Mouse (Mus musculus): ENCODE measurements at regions not wholly inside any gene's neighbourhood (a gene's known extent, or its start where the extent isn't known, plus 50 kb on each side); places are given as distances from the start of the nearest gene placed in this dataset.

DNA sequence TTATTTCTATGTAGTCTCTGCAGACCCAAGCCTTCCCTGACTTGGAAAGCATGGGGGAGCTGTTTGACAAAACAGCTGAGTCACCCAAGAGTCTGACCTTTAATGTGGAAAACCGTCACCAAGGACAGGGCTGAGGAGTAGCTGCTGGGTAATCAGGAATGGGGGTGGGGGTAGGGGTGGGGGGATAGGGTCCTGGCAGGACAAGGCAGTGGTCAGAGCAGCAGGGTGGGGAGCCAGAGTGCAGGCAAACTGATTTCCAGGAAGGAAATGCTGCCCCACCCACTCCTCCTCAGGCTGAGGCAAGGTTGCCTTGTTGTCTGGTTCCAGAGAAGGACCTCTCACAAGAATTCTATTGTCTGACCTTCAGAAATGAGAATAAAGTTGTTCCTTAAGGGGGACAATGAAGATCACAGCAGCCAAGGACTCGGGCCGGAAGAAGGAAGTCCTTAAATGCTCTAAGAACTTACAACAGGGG is 266.6 kb downstream of the Plpp3 start:
- H3K36me3 ChIP-seq (replicated peaks; ENCODE audit: control insufficient read depth, insufficient read depth, low read depth, low read length), result no peaks in the 10 kb centered on the region
- no peak overlapping the region for H3K27ac ChIP-seq (replicated peaks; ENCODE audit: low read depth, low read length)
- WGBS, result 71% methylated on average over 3 of the region's 3 CpGs
- H3K4me2 ChIP-seq (ENCODE audit: low read depth, low read length), result no peak overlapping the region
- H3K9me3 ChIP-seq (replicated peaks; ENCODE audit: control insufficient read depth, low read length), result no peaks in the 10 kb centered on the region
- no peak overlapping the region for H3K9ac ChIP-seq (replicated peaks; ENCODE audit: low read length)
- DNase-seq (ENCODE audit: low spot score), result no peak
- no peaks in the 10 kb centered on the region for H3K27me3 ChIP-seq (ENCODE audit: control insufficient read depth, insufficient read depth, low read length)
- no peaks in the 10 kb centered on the region for H3K4me1 ChIP-seq (ENCODE audit: control insufficient read depth, insufficient read depth, low read length)
- no peak overlapping the region for H3K4me3 ChIP-seq (ENCODE audit: low read depth, low read length)
- no peak for ATAC-seq (replicated peaks; ENCODE audit: insufficient number of reproducible peaks, low FRiP score, low TSS enrichment, low read depth)

DNA sequence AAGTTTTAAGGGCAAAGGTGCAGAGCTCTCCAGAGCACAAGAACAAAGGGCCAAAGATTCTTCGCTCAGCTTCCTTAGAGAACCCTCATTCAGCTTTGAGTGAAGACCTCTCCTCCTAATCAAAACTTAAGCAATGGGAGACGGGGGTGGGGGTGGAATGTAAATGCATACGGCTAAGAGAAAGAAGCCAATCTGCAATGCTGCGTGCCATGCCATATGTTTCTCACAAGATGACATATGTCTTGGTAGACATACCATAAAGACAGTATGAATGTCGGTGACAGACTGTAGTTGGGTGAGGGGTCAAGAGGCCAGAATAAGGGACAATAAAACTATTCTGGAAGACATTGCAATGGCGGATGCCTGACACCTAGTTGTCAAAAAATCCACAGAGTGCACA is 267.9 kb downstream of the Plpp3 start:
- WGBS, result 56% methylated on average over 6 of the region's 6 CpGs
- Histone ChIP-seq H3K4me2 (ENCODE audit: low read depth, low read length) (no peak overlapping the region), H3K4me3 (ENCODE audit: low read depth, low read length) (no peak overlapping the region), H3K27ac (replicated peaks; ENCODE audit: low read depth, low read length) (no peak overlapping the region), H3K4me1 (ENCODE audit: control insufficient read depth, insufficient read depth, low read length) (no peaks in the 10 kb centered on the region), H3K9me3 (replicated peaks; ENCODE audit: control insufficient read depth, low read length) (no peaks in the 10 kb centered on the region), H3K27me3 (ENCODE audit: control insufficient read depth, insufficient read depth, low read length) (no peaks in the 10 kb centered on the region), H3K36me3 (replicated peaks; ENCODE audit: control insufficient read depth, insufficient read depth, low read depth, low read length) (no peaks in the 10 kb centered on the region), H3K9ac (replicated peaks; ENCODE audit: low read length) (no peak overlapping the region)
- DNase-seq (ENCODE audit: low spot score) (no peak), ATAC-seq (replicated peaks; ENCODE audit: insufficient number of reproducible peaks, low FRiP score, low TSS enrichment, low read depth) (no peak)

- ATAC-seq (replicated peaks; ENCODE audit: insufficient number of reproducible peaks, low FRiP score, low TSS enrichment, low read depth), result no peak
- Histone ChIP-seq H3K9ac (replicated peaks; ENCODE audit: low read length) (no peak overlapping the region), H3K4me2 (ENCODE audit: low read depth, low read length) (no peak overlapping the region), H3K9me3 (replicated peaks; ENCODE audit: control insufficient read depth, low read length) (no peaks in the 10 kb centered on the region), H3K4me3 (ENCODE audit: low read depth, low read length) (no peak overlapping the region), H3K27me3 (ENCODE audit: control insufficient read depth, insufficient read depth, low read length) (no peaks in the 10 kb centered on the region), H3K27ac (replicated peaks; ENCODE audit: low read depth, low read length) (no peak overlapping the region), H3K4me1 (ENCODE audit: control insufficient read depth, insufficient read depth, low read length) (no peaks in the 10 kb centered on the region), H3K36me3 (replicated peaks; ENCODE audit: control insufficient read depth, insufficient read depth, low read depth, low read length) (no peaks in the 10 kb centered on the region)
- no peak for DNase-seq (ENCODE audit: low spot score)
- 57% methylated on average over 6 of the region's 6 CpGs for WGBS
Observed at GRCm38 (mm10) chr4:105427581-105427980, 270.4 kb downstream of the Plpp3 start.

GRCm38 (mm10) chr4:105429381-105430100 is 272.4 kb downstream of the Plpp3 start:
- Histone ChIP-seq H3K4me1 (ENCODE audit: control insufficient read depth, insufficient read depth, low read length) (no peaks in the 10 kb centered on the region), H3K4me2 (ENCODE audit: low read depth, low read length) (no peak overlapping the region), H3K9me3 (replicated peaks; ENCODE audit: control insufficient read depth, low read length) (no peaks in the 10 kb centered on the region), H3K9ac (replicated peaks; ENCODE audit: low read length) (no peak overlapping the region), H3K27ac (replicated peaks; ENCODE audit: low read depth, low read length) (no peak overlapping the region), H3K36me3 (replicated peaks; ENCODE audit: control insufficient read depth, insufficient read depth, low read depth, low read length) (no peaks in the 10 kb centered on the region), H3K27me3 (ENCODE audit: control insufficient read depth, insufficient read depth, low read length) (no peaks in the 10 kb centered on the region), H3K4me3 (ENCODE audit: low read depth, low read length) (no peak overlapping the region)
- ATAC-seq (replicated peaks; ENCODE audit: insufficient number of reproducible peaks, low FRiP score, low TSS enrichment, low read depth) (no peak), DNase-seq (ENCODE audit: low spot score) (no peak)
- 90% methylated on average over 6 of the region's 6 CpGs for WGBS

- no peak for ATAC-seq (replicated peaks; ENCODE audit: insufficient number of reproducible peaks, low FRiP score, low TSS enrichment, low read depth)
Observed at GRCm38 (mm10) chr4:105432461-105432860, 275.3 kb downstream of the Plpp3 start.

DNA sequence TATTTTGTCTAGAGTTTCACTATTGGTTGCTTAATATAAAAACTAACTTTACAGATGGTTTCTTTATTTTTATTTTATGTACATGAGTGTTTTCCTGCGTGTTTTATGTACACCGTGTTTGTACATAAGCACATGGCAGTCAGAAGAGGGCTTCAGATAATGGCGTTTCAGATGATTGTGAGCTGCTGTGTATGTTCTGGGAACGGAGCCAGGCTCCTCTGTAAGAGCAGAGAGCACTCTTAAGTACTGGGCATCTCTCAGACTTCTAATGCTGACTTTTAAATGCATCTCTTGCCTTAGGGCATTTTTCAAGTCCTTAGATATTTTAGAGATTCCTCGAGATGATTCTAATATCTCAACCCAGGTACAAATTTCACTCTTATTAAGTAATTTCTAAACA is 280.0 kb downstream of the Plpp3 start:
- 87% methylated on average over 5 of the region's 5 CpGs for WGBS
- H3K9me3 ChIP-seq (replicated peaks; ENCODE audit: control insufficient read depth, low read length), result no peaks in the 10 kb centered on the region
- DNase-seq (ENCODE audit: low spot score), result no peak

More at GRCm38 (mm10) chr4:105432461-105432860, 275.3 kb downstream of the Plpp3 start:
- Histone ChIP-seq H3K9ac (replicated peaks; ENCODE audit: low read length) (no peak overlapping the region), H3K4me1 (ENCODE audit: control insufficient read depth, insufficient read depth, low read length) (no peaks in the 10 kb centered on the region), H3K4me2 (ENCODE audit: low read depth, low read length) (no peak overlapping the region), H3K4me3 (ENCODE audit: low read depth, low read length) (no peak overlapping the region), H3K36me3 (replicated peaks; ENCODE audit: control insufficient read depth, insufficient read depth, low read depth, low read length) (no peaks in the 10 kb centered on the region), H3K9me3 (replicated peaks; ENCODE audit: control insufficient read depth, low read length) (no peaks in the 10 kb centered on the region), H3K27me3 (ENCODE audit: control insufficient read depth, insufficient read depth, low read length) (no peaks in the 10 kb centered on the region), H3K27ac (replicated peaks; ENCODE audit: low read depth, low read length) (no peak overlapping the region)
- DNase-seq (ENCODE audit: low spot score), result no peak
- WGBS, result 93% methylated on average over 4 of the region's 4 CpGs

DNA sequence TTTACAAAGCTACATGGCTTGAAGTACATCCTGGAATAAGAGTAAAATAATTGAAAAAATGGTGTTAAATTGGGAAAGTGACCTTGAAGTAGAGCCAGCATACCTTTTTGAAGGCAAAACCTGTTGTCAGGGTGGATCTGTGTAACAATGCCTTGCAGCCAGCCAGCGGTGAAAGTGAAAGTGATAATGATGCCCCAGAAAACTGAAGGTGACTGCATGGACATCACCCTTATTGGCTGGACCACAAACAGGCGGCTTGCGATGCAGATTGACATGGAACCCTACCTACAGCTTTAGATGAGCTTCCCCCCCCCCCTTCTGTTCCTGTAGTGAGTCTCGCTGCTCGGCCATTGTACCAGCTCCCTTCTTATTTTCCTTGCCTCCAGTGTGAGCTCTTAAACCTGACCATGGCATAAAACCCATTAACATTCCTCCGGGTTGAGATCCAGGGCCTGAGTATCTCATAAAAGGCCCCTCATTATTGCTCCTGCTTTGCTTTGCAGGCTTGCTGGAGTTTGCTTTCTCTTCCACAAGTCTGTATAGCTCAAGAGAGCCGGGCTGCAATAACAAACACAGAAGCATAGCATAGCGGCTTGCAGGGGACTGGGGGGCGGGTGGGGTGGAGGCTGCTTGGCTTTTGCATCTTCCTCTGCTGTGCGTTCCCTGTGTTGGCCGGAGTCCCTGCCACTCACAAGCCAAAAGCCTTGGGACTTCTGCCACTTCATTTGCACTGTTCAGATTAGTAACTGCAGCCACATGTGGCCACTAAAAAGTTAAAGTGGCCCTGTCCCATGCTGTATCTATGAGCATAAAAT is 292.1 kb downstream of the Plpp3 start:
- H3K9ac ChIP-seq (replicated peaks; ENCODE audit: low read length), result no peak overlapping the region
- ATAC-seq (replicated peaks; ENCODE audit: insufficient number of reproducible peaks, low FRiP score, low TSS enrichment, low read depth), result no peak
- H3K36me3 ChIP-seq (replicated peaks; ENCODE audit: control insufficient read depth, insufficient read depth, low read depth, low read length), result no peaks in the 10 kb centered on the region
- 59% methylated on average over 11 of the region's 11 CpGs for WGBS
- no peak overlapping the region for H3K4me3 ChIP-seq (ENCODE audit: low read depth, low read length)
- no peaks in the 10 kb centered on the region for H3K4me1 ChIP-seq (ENCODE audit: control insufficient read depth, insufficient read depth, low read length)
- DNase-seq (ENCODE audit: low spot score), result no peak
- H3K9me3 ChIP-seq (replicated peaks; ENCODE audit: control insufficient read depth, low read length), result no peaks in the 10 kb centered on the region
- no peaks in the 10 kb centered on the region for H3K27me3 ChIP-seq (ENCODE audit: control insufficient read depth, insufficient read depth, low read length)
- H3K4me2 ChIP-seq (ENCODE audit: low read depth, low read length), result no peak overlapping the region
- no peak overlapping the region for H3K27ac ChIP-seq (replicated peaks; ENCODE audit: low read depth, low read length)

More for the DNA sequence above, 280.0 kb downstream of the Plpp3 start:
- H3K9ac ChIP-seq (replicated peaks; ENCODE audit: low read length), result no peak overlapping the region
- no peak overlapping the region for H3K27ac ChIP-seq (replicated peaks; ENCODE audit: low read depth, low read length)
- H3K27me3 ChIP-seq (ENCODE audit: control insufficient read depth, insufficient read depth, low read length), result no peaks in the 10 kb centered on the region
- H3K4me1 ChIP-seq (ENCODE audit: control insufficient read depth, insufficient read depth, low read length), result no peaks in the 10 kb centered on the region
- ATAC-seq (replicated peaks; ENCODE audit: insufficient number of reproducible peaks, low FRiP score, low TSS enrichment, low read depth), result no peak
- no peaks in the 10 kb centered on the region for H3K36me3 ChIP-seq (replicated peaks; ENCODE audit: control insufficient read depth, insufficient read depth, low read depth, low read length)
- H3K4me3 ChIP-seq (ENCODE audit: low read depth, low read length), result no peak overlapping the region
- H3K4me2 ChIP-seq (ENCODE audit: low read depth, low read length), result no peak overlapping the region

GRCm38 (mm10) chr4:105450881-105451280 is 293.7 kb downstream of the Plpp3 start:
- 87% methylated on average over 4 of the region's 4 CpGs for WGBS
- ATAC-seq (replicated peaks; ENCODE audit: insufficient number of reproducible peaks, low FRiP score, low TSS enrichment, low read depth), result no peak
- no peaks in the 10 kb centered on the region for H3K27me3 ChIP-seq (ENCODE audit: control insufficient read depth, insufficient read depth, low read length)

More at GRCm38 (mm10) chr4:105450881-105451280, 293.7 kb downstream of the Plpp3 start:
- Histone ChIP-seq H3K9ac (replicated peaks; ENCODE audit: low read length) (no peak overlapping the region), H3K36me3 (replicated peaks; ENCODE audit: control insufficient read depth, insufficient read depth, low read depth, low read length) (no peaks in the 10 kb centered on the region), H3K27ac (replicated peaks; ENCODE audit: low read depth, low read length) (no peak overlapping the region), H3K4me2 (ENCODE audit: low read depth, low read length) (no peak overlapping the region), H3K4me3 (ENCODE audit: low read depth, low read length) (no peak overlapping the region), H3K9me3 (replicated peaks; ENCODE audit: control insufficient read depth, low read length) (no peaks in the 10 kb centered on the region), H3K4me1 (ENCODE audit: control insufficient read depth, insufficient read depth, low read length) (no peaks in the 10 kb centered on the region)
- DNase-seq (ENCODE audit: low spot score), result no peak

All from embryonic facial prominence, embryonic 11.5 days (tissue).